ENCODE assay signal across 15 mouse cellular contexts in genomic region chr13:20131322-20131997, GRCm38 (mm10). TPM values are rescaled to one million over a fixed set of nuclear protein-coding genes. Genes with fewer than 3 reads are reported as not detected.
DNase-seq lines count a peak whose midpoint lies in the region; ATAC-seq lines count a peak whose summit lies in the region.
"Had no signal": no experiment of that assay in that cellular context is flagged by ENCODE, and none has a peak within 500 bp of the region (broad histone marks: within the 10 kb centered on the region; RNA-seq: fewer than 3 reads in every experiment).

No protein-coding gene starts in this region.

- no peak overlapping the region for H3K4me3 ChIP-seq in lung, embryonic 15.5 days
- H3K4me3 ChIP-seq: embryonic facial prominence, embryonic 10.5 days; forebrain, embryonic 10.5 days; limb, embryonic 15.5 days had no signal

- WGBS in lung, embryonic 15.5 days: 59% methylated on average over 5 of the region's 5 CpGs

- DNase-seq in lung, adult 18-20 months: no peak
- peak; percentile 82 for DNase-seq in liver
- DNase-seq: adrenal gland, adult 8-10 months; cerebellum, postnatal 25 days; kidney, postnatal 36 days; midbrain, embryonic 14.5 days had no signal

- H3K27me3 ChIP-seq in lung, embryonic 15.5 days: no peaks in the 10 kb centered on the region
- H3K27me3 ChIP-seq: limb, embryonic 15.5 days had no signal

- H3K4me1 ChIP-seq in lung, embryonic 15.5 days: peaks cover 64% of the 10 kb centered on the region

- H3K9ac ChIP-seq in lung, embryonic 15.5 days: no peak overlapping the region
- H3K9ac ChIP-seq: limb, embryonic 15.5 days had no signal

- H3K27ac ChIP-seq in lung, embryonic 15.5 days: no peak overlapping the region
- H3K27ac ChIP-seq: embryonic facial prominence, embryonic 10.5 days; forebrain, embryonic 10.5 days; limb, embryonic 15.5 days had no signal

- no peaks in the 10 kb centered on the region for H3K9me3 ChIP-seq in lung, embryonic 15.5 days
- H3K9me3 ChIP-seq: embryonic facial prominence, embryonic 10.5 days; forebrain, embryonic 10.5 days; limb, embryonic 15.5 days had no signal

- H3K4me2 ChIP-seq in lung, embryonic 15.5 days: no peak overlapping the region
- H3K4me2 ChIP-seq: limb, embryonic 15.5 days had no signal

- ATAC-seq in lung, embryonic 15.5 days (ENCODE audit: borderline replicate concordance, extremely low read depth, low FRiP score, low TSS enrichment): peak; percentile 32; the same call in 1 of the 2 replicates
- ATAC-seq in erythroblast, adult 5-6 weeks (replicated peaks; ENCODE audit: low FRiP score, poor library complexity, severe bottlenecking): peak; percentile 93
- ATAC-seq in megakaryocyte-erythroid progenitor cell, adult 5-6 weeks (replicated peaks; ENCODE audit: low FRiP score, low TSS enrichment, poor library complexity, severe bottlenecking): peak; percentile 74
- ATAC-seq in frontal cortex, adult (ENCODE audit: low TSS enrichment): no peak
- no peak for ATAC-seq in megakaryocyte, adult 5-6 weeks (ENCODE audit: poor library complexity, severe bottlenecking)
- no peak for ATAC-seq in granulocyte monocyte progenitor cell, adult 5-6 weeks (replicated peaks; ENCODE audit: poor library complexity, severe bottlenecking)

- no peaks in the 10 kb centered on the region for H3K36me3 ChIP-seq in lung, embryonic 15.5 days
- H3K36me3 ChIP-seq: embryonic facial prominence, embryonic 10.5 days; forebrain, embryonic 10.5 days; limb, embryonic 15.5 days had no signal

RNA-seq across cellular contexts. Expression of gene Elmo1, which starts 41.1 kb away (rescaled TPM):
- 32.8 and 37.1 TPM in 2 replicates for polyA plus RNA-seq in lung, embryonic 15.5 days (2015; fragmentation: Nextera tagmentation; extraction: Ambion mirVana)
- total RNA-seq in erythroblast, adult 5-6 weeks (2015; ENCODE audit: low replicate concordance): 15.0 and 21.9 TPM in 2 replicates
- total RNA-seq in erythroblast, adult 5-6 weeks (2017; ENCODE audit: low replicate concordance): 7.0 and 8.3 TPM in 2 replicates
- total RNA-seq in megakaryocyte-erythroid progenitor cell, adult 5-6 weeks (2014; fragmentation: Nextera tagmentation): 23.4 and 35.0 TPM in 2 replicates
- total RNA-seq in megakaryocyte-erythroid progenitor cell, adult 5-6 weeks (2017): 13.0 and 17.2 TPM in 2 replicates
- 69.9 and 81.4 TPM in 2 replicates for total RNA-seq in megakaryocyte, adult 5-6 weeks (2015)
- 37.1 and 45.1 TPM in 2 replicates for total RNA-seq in megakaryocyte, adult 5-6 weeks (2017)
- 98.4 and 131 TPM in 2 replicates for total RNA-seq in granulocyte monocyte progenitor cell, adult 5-6 weeks (2014; fragmentation: Nextera tagmentation)
- total RNA-seq in granulocyte monocyte progenitor cell, adult 5-6 weeks (2017): 62.1 and 64.0 TPM in 2 replicates

Comparison
In these comparisons a context has a peak if more than half of its experiments do, and no peak if none do; other contexts are left out.
1. ATAC-seq: peak in lung, embryonic 15.5 days (single experiment), erythroblast, adult 5-6 weeks (single experiment) and megakaryocyte-erythroid progenitor cell, adult 5-6 weeks (single experiment); none in frontal cortex, adult (single experiment), megakaryocyte, adult 5-6 weeks (single experiment) and granulocyte monocyte progenitor cell, adult 5-6 weeks (single experiment).